Mouse (Mus musculus): ENCODE measurements around the gene Rbm47.

GRCm38 (mm10) chr5:66156431-66156962 is 16.4 kb downstream of the Rbm47 start:
- TF ChIP-seq CTCF (IDR thresholded peaks at IDR 0.05; ENCODE audit: extremely low read depth, insufficient read length, insufficient replicate concordance, low read depth, low read length) (no peak), POLR2A (IDR thresholded peaks at IDR 0.05; ENCODE audit: low read depth, low read length) (no peak)

All from small intestine, adult 2 months (tissue).